Mouse (Mus musculus) neural tube, embryonic 15.5 days (tissue): Measurements from ENCODE around the gene Smarcad1. TPM values are rescaled to one million over a fixed set of nuclear protein-coding genes. Genes with fewer than 3 reads are reported as not detected.

ENCODE experiments used
- ATAC-seq: fragments of 200-750 bp; cut with Nextera tagmentation; 2 replicates; pipeline ENCODE4 v1.8.0; 2017; ENCODE audit warnings: mild to moderate bottlenecking, moderate TSS enrichment, moderate library complexity; ENCODE audit not compliant: low FRiP score
- H3K27ac ChIP-seq: fragments of 300-500 bp; sonication (generic); replicated peaks from 2 replicates; pipeline ENCODE4 v1.5.1; 2015; ENCODE audit warnings: mild to moderate bottlenecking, inconsistent platforms
- H3K27me3 ChIP-seq: fragments of 300-500 bp; sonication (generic); replicated peaks from 2 replicates; pipeline ENCODE4 v1.6.1; 2015; ENCODE audit warnings: inconsistent platforms
- H3K36me3 ChIP-seq: fragments of 300-500 bp; sonication (generic); 2 replicates; pipeline ENCODE4 v1.6.1; 2015; ENCODE audit warnings: inconsistent platforms
- H3K4me1 ChIP-seq: fragments of 300-500 bp; sonication (generic); 2 replicates; pipeline ENCODE4 v1.6.1; 2015; ENCODE audit warnings: inconsistent platforms
- H3K4me2 ChIP-seq: fragments of 300-500 bp; sonication (generic); 2 replicates; pipeline ENCODE4 v1.6.1; 2015; ENCODE audit warnings: inconsistent platforms, mild to moderate bottlenecking, moderate library complexity
- H3K4me3 ChIP-seq: fragments of 300-500 bp; sonication (generic); replicated peaks from 2 replicates; pipeline ENCODE4 v1.5.1; 2015; ENCODE audit warnings: mild to moderate bottlenecking, inconsistent platforms
- H3K9ac ChIP-seq: fragments of 300-500 bp; sonication (generic); replicated peaks from 2 replicates; pipeline ENCODE4 v1.6.1; 2015; ENCODE audit warnings: mild to moderate bottlenecking, inconsistent platforms
- H3K9me3 ChIP-seq: fragments of 300-500 bp; sonication (generic); replicated peaks from 2 replicates; pipeline ENCODE4 v1.6.1; 2016; ENCODE audit warnings: inconsistent platforms
- WGBS: fragments of 180-500 bp; shearing (Covaris S2); methylation state at CpG from one replicate; pipeline ENCODE4 v1.1.7; 2015; ENCODE audit warnings: mixed read lengths; 5-methylcytosine and 5-hydroxymethylcytosine counted together
- polyA plus RNA-seq: library from polyadenylated mRNA; unstranded; fragments of >200 nt; fragmentation: Nextera tagmentation; extraction: Ambion mirVana; gene quantifications from 2 replicates; pipeline ENCODE4 v1.2.1, GENCODE M21; 2015

The Smarcad1 gene
- polyA plus RNA-seq, 1 experiment from 2014 or later, result 46.2 TPM

GRCm38 (mm10) chr6:65117540-65117939 lies 75.2 kb downstream of the Smarcad1 start:
- Histone ChIP-seq H3K4me1 (no peaks in the 10 kb centered on the region), H3K9me3 (no peaks in the 10 kb centered on the region), H3K27me3 (no peaks in the 10 kb centered on the region), H3K4me2 (no peak overlapping the region), H3K27ac (peak overlapping the region; percentile 13; the same call in 1 of the 2 replicates), H3K36me3 (peaks cover 32% of the 10 kb centered on the region), H3K4me3 (no peak overlapping the region), H3K9ac (no peak overlapping the region)
- 86% methylated on average over 1 of the region's 1 CpGs for WGBS
- peak; percentile 40; the same call in 1 of the 2 replicates for ATAC-seq

DNA sequence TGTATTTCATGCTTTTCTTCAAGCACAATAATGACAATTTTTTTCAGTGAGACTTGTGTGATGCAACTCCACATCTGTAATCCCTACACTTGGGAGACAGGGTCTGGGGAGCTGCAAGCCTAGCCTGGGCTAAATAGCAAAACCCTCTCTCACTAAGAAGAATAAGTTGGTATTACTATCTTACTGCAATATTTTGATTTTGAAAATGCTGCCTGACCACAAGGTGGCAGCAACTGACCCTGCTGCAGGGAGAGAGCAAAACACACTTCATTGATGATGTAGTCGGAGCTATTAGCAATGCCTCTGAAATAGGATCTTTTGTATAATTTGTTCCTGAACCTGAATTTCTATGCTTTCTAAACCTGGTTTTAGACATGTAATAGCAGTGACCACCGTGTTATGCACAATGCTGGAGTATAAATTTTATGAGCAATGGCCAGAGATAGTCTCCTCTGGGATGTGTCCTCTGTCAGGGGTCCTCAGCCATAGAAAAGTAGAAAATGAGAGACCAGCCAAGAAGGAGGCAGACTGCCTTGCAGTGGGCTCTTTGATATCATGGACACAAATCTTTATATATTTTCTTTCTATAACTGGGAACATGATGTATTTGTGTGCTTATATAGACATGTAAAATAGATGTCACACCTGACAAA lies 83.8 kb downstream of the Smarcad1 start:
- peak; percentile 67 for ATAC-seq
- WGBS, result 18% methylated on average over 2 of the region's 2 CpGs
- no peaks in the 10 kb centered on the region for H3K4me1 ChIP-seq
- H3K27me3 ChIP-seq, result no peaks in the 10 kb centered on the region
- no peaks in the 10 kb centered on the region for H3K9me3 ChIP-seq
- H3K36me3 ChIP-seq, result no peaks in the 10 kb centered on the region
- H3K9ac ChIP-seq, result no peak overlapping the region
- H3K4me2 ChIP-seq, result no peak overlapping the region
- H3K27ac ChIP-seq, result no peak overlapping the region
- H3K4me3 ChIP-seq, result no peak overlapping the region

DNA sequence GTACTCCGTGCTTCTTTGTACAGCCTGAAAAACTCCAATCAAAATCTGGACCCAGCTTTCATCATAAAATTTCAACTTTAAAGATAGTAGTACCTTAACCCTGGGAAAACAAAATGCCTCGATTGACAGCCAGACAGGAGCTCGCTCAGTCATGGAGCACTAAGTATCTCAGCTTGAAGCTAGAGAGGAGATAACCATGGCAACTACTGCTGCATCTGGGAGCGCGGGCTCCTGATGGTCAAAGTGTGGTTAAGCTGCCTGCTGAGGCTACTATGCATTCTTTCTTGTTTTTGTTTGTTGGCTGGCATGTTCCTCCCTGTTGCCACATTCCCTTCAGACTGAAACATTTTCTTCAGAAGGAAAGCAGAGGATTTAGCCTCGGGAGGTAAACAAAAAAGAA lies 90.0 kb downstream of the Smarcad1 start:
- Histone ChIP-seq H3K27me3 (no peaks in the 10 kb centered on the region), H3K9ac (no peak overlapping the region), H3K4me1 (no peaks in the 10 kb centered on the region), H3K27ac (no peak overlapping the region), H3K4me2 (no peak overlapping the region), H3K9me3 (no peaks in the 10 kb centered on the region), H3K36me3 (no peaks in the 10 kb centered on the region), H3K4me3 (no peak overlapping the region)
- ATAC-seq, result no peak
- WGBS, result 49% methylated on average over 6 of the region's 6 CpGs

- WGBS, result 41% methylated on average over 2 of the region's 2 CpGs
- ATAC-seq, result no peak
- no peaks in the 10 kb centered on the region for H3K36me3 ChIP-seq
- H3K9me3 ChIP-seq, result no peaks in the 10 kb centered on the region
- no peak overlapping the region for H3K4me2 ChIP-seq
- no peaks in the 10 kb centered on the region for H3K27me3 ChIP-seq
- no peak overlapping the region for H3K4me3 ChIP-seq
- H3K27ac ChIP-seq, result no peak overlapping the region
- H3K9ac ChIP-seq, result no peak overlapping the region
- no peaks in the 10 kb centered on the region for H3K4me1 ChIP-seq
Observed at GRCm38 (mm10) chr6:65137802-65138201, 95.4 kb downstream of the Smarcad1 start.

DNA sequence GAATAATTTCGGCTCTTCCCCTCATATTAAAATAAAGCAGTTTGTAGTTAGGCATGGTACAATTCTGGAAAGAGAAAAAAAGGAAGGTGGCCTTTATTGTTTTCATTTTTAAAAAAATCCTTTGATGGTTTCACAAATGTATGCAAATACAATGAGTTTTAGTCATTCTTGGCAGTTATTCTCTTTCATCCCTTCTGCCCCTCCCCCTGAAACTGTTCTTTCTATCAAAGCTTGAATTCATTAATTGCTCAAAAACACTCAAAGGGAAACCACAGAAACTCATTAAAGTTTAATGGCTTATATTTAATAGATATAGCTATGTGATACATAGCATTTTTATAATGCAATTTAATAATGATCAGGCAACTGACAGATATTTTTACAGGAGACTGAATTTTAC lies 95.9 kb downstream of the Smarcad1 start:
- H3K36me3 ChIP-seq, result no peaks in the 10 kb centered on the region
- H3K9ac ChIP-seq, result no peak overlapping the region
- 81% methylated on average over 1 of the region's 1 CpGs for WGBS
- H3K27me3 ChIP-seq, result no peaks in the 10 kb centered on the region
- H3K4me1 ChIP-seq, result no peaks in the 10 kb centered on the region
- no peak overlapping the region for H3K27ac ChIP-seq
- no peak overlapping the region for H3K4me3 ChIP-seq
- H3K9me3 ChIP-seq, result no peaks in the 10 kb centered on the region
- no peak overlapping the region for H3K4me2 ChIP-seq
- no peak for ATAC-seq

DNA sequence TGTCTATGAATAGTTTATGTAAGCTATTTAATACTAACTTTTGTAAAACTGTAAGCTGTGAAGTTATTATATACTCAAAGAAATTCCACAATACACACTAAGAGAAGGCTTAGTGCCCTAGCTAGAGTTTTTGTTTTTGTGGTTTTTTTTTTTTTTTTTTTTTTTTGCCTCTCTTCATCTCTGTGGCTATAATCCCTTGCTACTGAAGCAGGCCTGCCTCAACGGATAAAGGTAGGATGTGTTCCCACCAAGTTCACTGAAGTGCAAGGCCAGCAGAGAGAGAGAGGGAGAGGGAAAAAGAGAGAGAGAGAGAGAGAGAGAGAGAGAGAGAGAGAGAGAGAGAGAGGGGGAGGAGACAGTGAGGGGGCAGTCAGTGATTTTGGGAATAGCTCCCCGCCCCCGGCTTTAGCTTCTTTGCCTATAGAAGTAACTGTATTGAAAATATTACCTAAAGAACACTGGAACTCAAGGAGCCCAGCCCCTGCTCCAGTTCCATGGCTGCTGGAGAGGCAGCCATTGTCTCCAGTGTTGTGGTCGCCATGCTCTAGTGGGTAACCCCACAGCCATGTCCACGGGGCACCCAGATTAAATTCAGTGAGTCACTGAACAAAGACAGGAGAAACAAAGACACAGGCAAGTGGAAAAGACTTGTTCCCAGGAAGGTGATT lies 97.8 kb downstream of the Smarcad1 start:
- H3K9me3 ChIP-seq, result no peaks in the 10 kb centered on the region
- no peak for ATAC-seq
- WGBS, result 50% methylated on average over 5 of the region's 5 CpGs
- H3K36me3 ChIP-seq, result no peaks in the 10 kb centered on the region
- no peak overlapping the region for H3K4me2 ChIP-seq
- no peak overlapping the region for H3K27ac ChIP-seq
- H3K27me3 ChIP-seq, result no peaks in the 10 kb centered on the region
- H3K4me1 ChIP-seq, result peaks cover 4% of the 10 kb centered on the region
- no peak overlapping the region for H3K4me3 ChIP-seq
- H3K9ac ChIP-seq, result no peak overlapping the region

- Histone ChIP-seq H3K9me3 (no peaks in the 10 kb centered on the region), H3K4me1 (peaks cover 4% of the 10 kb centered on the region), H3K4me2 (no peak overlapping the region), H3K27ac (no peak overlapping the region), H3K27me3 (no peaks in the 10 kb centered on the region), H3K36me3 (no peaks in the 10 kb centered on the region), H3K4me3 (no peak overlapping the region), H3K9ac (no peak overlapping the region)
- ATAC-seq, result no peak
- 59% methylated on average over 6 of the region's 6 CpGs for WGBS
Observed at GRCm38 (mm10) chr6:65140750-65141243, 98.4 kb downstream of the Smarcad1 start.

DNA sequence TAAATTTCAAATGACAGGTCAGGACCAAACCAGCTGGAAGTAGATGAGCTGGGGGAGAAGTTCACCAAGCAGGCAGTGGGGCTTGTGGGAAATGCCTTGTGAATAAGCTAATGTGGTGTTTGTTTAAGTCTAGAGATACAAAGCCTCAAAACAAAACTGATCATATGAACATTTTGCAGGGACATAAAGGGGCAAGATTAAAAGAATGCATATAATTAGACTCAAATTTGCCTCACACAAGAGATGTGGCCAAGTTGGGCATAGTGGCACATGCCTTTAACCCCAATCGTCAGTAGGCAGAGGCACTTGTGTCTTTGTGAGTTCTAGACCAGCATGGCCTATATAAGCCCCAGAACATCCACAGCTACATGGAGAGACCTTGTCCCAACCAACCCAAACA lies 99.9 kb downstream of the Smarcad1 start:
- WGBS, result 90% methylated on average over 1 of the region's 1 CpGs
- Histone ChIP-seq H3K9ac (no peak overlapping the region), H3K9me3 (no peaks in the 10 kb centered on the region), H3K27ac (no peak overlapping the region), H3K27me3 (no peaks in the 10 kb centered on the region), H3K4me2 (no peak overlapping the region), H3K4me3 (no peak overlapping the region), H3K4me1 (peaks cover 4% of the 10 kb centered on the region), H3K36me3 (no peaks in the 10 kb centered on the region)
- ATAC-seq, result no peak

DNA sequence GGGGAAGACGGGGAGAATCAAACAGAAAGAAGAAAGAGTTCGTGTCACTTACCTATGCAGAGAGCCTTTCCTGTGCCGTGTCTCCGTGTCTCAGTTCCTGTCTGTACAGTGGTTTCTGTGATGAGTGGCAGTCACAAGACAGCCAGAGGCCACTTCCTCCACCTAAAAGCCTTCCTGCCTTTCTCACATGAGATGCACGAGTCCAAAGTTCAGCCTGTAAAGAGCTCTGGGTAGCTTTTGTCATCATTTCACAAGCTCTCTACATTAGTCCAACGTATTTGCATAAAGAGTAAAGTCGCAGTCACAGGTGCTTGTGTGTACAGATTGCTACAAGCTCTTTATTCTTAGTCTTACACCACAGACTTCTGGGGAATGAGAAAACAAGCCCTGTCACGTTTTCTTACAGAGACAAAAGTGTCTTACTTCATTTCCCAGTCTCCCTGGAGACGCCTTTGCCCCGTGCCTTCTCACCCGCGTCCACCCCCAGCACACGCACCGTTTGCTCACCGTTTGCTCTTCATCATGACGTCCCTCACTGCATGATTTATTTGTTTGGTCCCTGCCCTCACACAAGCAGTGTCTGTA lies 102.3 kb downstream of the Smarcad1 start, which contains the start of gene Hpgds:
Hpgds (minus strand) TSS at position 288 of the 585 bp plus-strand sequence.
- WGBS, result 17% methylated on average over 16 of the region's 16 CpGs
- no peaks in the 10 kb centered on the region for H3K27me3 ChIP-seq
- H3K27ac ChIP-seq, result no peak within 1 kb of the TSS
- no peak within 1 kb of the TSS for H3K4me3 ChIP-seq
- no peaks in the 10 kb centered on the region for H3K9me3 ChIP-seq
- peak within 1 kb of the TSS; percentile 41 for H3K4me2 ChIP-seq
- no peaks in the 10 kb centered on the region for H3K36me3 ChIP-seq
- peak; percentile 57; the same call in 1 of the 2 replicates for ATAC-seq
- peaks cover 4% of the 10 kb centered on the region for H3K4me1 ChIP-seq
- H3K9ac ChIP-seq, result no peak within 1 kb of the TSS

DNA sequence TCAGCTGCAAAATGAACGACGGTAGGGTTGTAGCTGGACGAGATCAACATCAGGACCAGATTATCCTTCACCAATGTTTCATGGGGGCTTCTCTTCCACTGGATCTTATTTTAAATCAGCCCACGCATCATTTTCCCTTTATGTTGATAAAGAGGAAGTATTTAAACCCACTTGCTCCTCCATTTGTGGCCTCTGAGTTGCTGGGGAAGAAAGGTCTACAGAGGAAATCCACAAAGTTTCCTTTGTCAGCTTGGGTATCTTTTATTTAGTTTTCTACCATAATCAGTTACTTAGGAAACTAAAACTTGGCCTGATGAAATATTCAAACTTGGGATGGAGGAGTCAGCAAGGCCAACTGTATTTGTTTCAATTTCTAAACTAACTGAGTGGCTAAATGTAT lies 104.0 kb downstream of the Smarcad1 start:
- no peaks in the 10 kb centered on the region for H3K36me3 ChIP-seq
- no peak overlapping the region for H3K9ac ChIP-seq
- H3K4me2 ChIP-seq, result no peak overlapping the region
- H3K9me3 ChIP-seq, result no peaks in the 10 kb centered on the region
- H3K4me3 ChIP-seq, result no peak overlapping the region
- H3K27ac ChIP-seq, result no peak overlapping the region
- peaks cover 4% of the 10 kb centered on the region for H3K4me1 ChIP-seq
- H3K27me3 ChIP-seq, result no peaks in the 10 kb centered on the region
- 95% methylated on average over 4 of the region's 4 CpGs for WGBS
- no peak for ATAC-seq

DNA sequence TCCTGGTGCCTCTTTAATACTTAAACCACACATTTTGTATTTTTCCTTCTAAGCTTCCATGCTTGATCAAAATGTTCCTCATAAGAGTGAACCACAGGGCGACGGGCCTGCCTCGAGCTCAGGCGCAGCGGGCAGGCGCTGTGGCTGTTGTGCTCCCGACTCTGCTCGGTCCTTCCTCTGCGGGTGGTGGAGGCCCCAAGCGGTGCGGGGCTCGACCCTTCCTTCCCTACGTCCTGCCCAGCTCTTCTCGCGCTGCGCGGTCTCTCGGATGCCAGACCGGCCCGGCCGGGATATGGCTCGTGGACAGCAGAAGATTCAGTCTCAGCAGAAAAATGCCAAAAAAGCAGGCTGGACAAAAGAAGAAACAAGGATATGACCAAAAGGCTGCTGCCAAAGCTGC lies 108.3 kb downstream of the Smarcad1 start:
- H3K4me3 ChIP-seq, result peak overlapping the region; percentile 19; the same call in 1 of the 2 replicates
- no peaks in the 10 kb centered on the region for H3K27me3 ChIP-seq
- H3K36me3 ChIP-seq, result no peaks in the 10 kb centered on the region
- peak overlapping the region; percentile 53 for H3K4me2 ChIP-seq
- H3K9ac ChIP-seq, result no peak overlapping the region
- 7% methylated on average over 22 of the region's 22 CpGs for WGBS
- H3K9me3 ChIP-seq, result no peaks in the 10 kb centered on the region
- ATAC-seq, result no peak
- no peak overlapping the region for H3K27ac ChIP-seq
- no peaks in the 10 kb centered on the region for H3K4me1 ChIP-seq

DNA sequence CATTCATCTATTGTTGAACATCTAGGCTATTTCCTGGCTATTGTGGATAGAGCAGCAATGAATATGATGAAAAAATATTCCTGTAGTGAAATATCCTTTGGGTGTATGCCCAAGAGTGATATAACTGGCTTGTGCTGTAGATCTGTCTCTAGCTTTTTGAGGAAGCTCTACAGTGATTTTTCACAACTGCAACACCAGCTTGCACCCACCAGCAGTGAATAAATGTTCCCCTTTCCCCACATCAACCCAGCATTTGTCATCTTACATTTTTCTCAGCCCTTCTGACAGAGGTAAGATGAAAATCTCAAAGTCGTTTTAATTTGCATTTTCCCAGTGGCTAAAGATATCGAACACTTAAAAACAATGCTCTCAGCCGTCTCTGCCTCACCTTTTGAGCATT lies 111.2 kb downstream of the Smarcad1 start:
- Histone ChIP-seq H3K4me1 (no peaks in the 10 kb centered on the region), H3K36me3 (no peaks in the 10 kb centered on the region), H3K4me2 (no peak overlapping the region), H3K9ac (no peak overlapping the region), H3K9me3 (no peaks in the 10 kb centered on the region), H3K27me3 (no peaks in the 10 kb centered on the region), H3K4me3 (no peak overlapping the region), H3K27ac (no peak overlapping the region)
- WGBS, result 82% methylated on average over 3 of the region's 3 CpGs
- no peak for ATAC-seq
